Mouse (Mus musculus): ENCODE results near the gene Nphs1.
A peak's percentile ranks its signal among the peaks of the same experiment; 100 is the strongest.
"Not testable (repeated sequence)": the region's sequence is repeated elsewhere in the genome, so short reads cannot be mapped to it uniquely, and the experiment has no call there.

The Nphs1 gene

GRCm38 (mm10) chr7:30440697-30441096 is 17.4 kb upstream of the Nphs1 start:
- no peak for DNase-seq (ENCODE audit: low read depth, low spot score)

GRCm38 (mm10) chr7:30443696-30444095 is 14.4 kb upstream of the Nphs1 start:
- no peak for DNase-seq (ENCODE audit: low read depth, low spot score)

- DNase-seq (ENCODE audit: low read depth, low spot score) = peak; percentile 84
Observed at GRCm38 (mm10) chr7:30444154-30444970, 13.8 kb upstream of the Nphs1 start.

GRCm38 (mm10) chr7:30444971-30445751 is 13.0 kb upstream of the Nphs1 start, which contains the start of gene Aplp1:
Aplp1 (minus strand) TSS chr7:30445535.
- no peak for DNase-seq (ENCODE audit: low read depth, low spot score)

GRCm38 (mm10) chr7:30450241-30450640 is 7.9 kb upstream of the Nphs1 start:
- DNase-seq (ENCODE audit: low read depth, low spot score) = no peak

GRCm38 (mm10) chr7:30453327-30453726 is 4.8 kb upstream of the Nphs1 start:
- DNase-seq (ENCODE audit: low read depth, low spot score) = no peak

- DNase-seq (ENCODE audit: low read depth, low spot score) = no peak
Observed at GRCm38 (mm10) chr7:30453766-30454165, 4.3 kb upstream of the Nphs1 start.

- DNase-seq (ENCODE audit: low read depth, low spot score) = no peak
Observed at GRCm38 (mm10) chr7:30454259-30454658, 3.9 kb upstream of the Nphs1 start.

GRCm38 (mm10) chr7:30456487-30456886 is 1.6 kb upstream of the Nphs1 start:
- no peak for DNase-seq (ENCODE audit: low read depth, low spot score)

- DNase-seq (ENCODE audit: low read depth, low spot score) = no peak
Observed at GRCm38 (mm10) chr7:30456911-30457628, 1.0 kb upstream of the Nphs1 start.

- no peak for DNase-seq (ENCODE audit: low read depth, low spot score)
Observed at GRCm38 (mm10) chr7:30459484-30459883, 1.4 kb downstream of the Nphs1 start.

- no peak for DNase-seq (ENCODE audit: low read depth, low spot score)
Observed at GRCm38 (mm10) chr7:30463568-30463967, 5.5 kb downstream of the Nphs1 start.

- no peak for DNase-seq (ENCODE audit: low read depth, low spot score)
Observed at GRCm38 (mm10) chr7:30463996-30464395, 5.9 kb downstream of the Nphs1 start.

- DNase-seq (ENCODE audit: low read depth, low spot score) = no peak
Observed at GRCm38 (mm10) chr7:30464816-30465300, 6.7 kb downstream of the Nphs1 start.

GRCm38 (mm10) chr7:30472411-30472810 is 14.3 kb downstream of the Nphs1 start:
- DNase-seq (ENCODE audit: low read depth, low spot score) = no peak

GRCm38 (mm10) chr7:30474999-30475398 is 16.9 kb downstream of the Nphs1 start:
- no peak for DNase-seq (ENCODE audit: low read depth, low spot score)

- not testable (repeated sequence) for DNase-seq (ENCODE audit: low read depth, low spot score)
Observed at GRCm38 (mm10) chr7:30476136-30476535, 18.0 kb downstream of the Nphs1 start.

- DNase-seq (ENCODE audit: low read depth, low spot score) = peak; percentile 84
Observed at GRCm38 (mm10) chr7:30477415-30478381, 19.6 kb downstream of the Nphs1 start.

GRCm38 (mm10) chr7:30484250-30484649 is 26.1 kb downstream of the Nphs1 start:
- no peak for DNase-seq (ENCODE audit: low read depth, low spot score)

GRCm38 (mm10) chr7:30490251-30490956 is 32.3 kb downstream of the Nphs1 start:
- DNase-seq (ENCODE audit: low read depth, low spot score) = peak; percentile 35
